Mouse (Mus musculus): ENCODE measurements around the gene Terf2ip. TPM values are rescaled to one million over a fixed set of nuclear protein-coding genes. Genes with fewer than 3 reads are reported as not detected.

Terf2ip gene
- polyA plus RNA-seq, 1 experiment from 2014 or later: 24.7 TPM

GRCm38 (mm10) chr8:111992013-111992702, 19.0 kb upstream of the Terf2ip start, which contains the start of gene Adat1:
Adat1 (minus strand) TSS chr8:111992302.
- H3K27ac ChIP-seq (ENCODE audit: low read length): no peak within 1 kb of the TSS

GRCm38 (mm10) chr8:111992703-111993039, 18.5 kb upstream of the Terf2ip start:
- whole genome bisulfite sequencing: 68% methylated on average over 3 of the region's 3 CpGs
- no peak overlapping the region for H3K9ac ChIP-seq (replicated peaks; ENCODE audit: low read depth, low read length)
- no peak overlapping the region for H3K27ac ChIP-seq (ENCODE audit: low read length)
- H3K4me1 ChIP-seq (ENCODE audit: control insufficient read depth, insufficient read depth, low read length): no peaks in the 10 kb centered on the region; the same call in 1 of the 2 replicates
- peak overlapping the region; percentile 84; the same call in 1 of the 2 replicates for H3K4me3 ChIP-seq (ENCODE audit: low read depth, low read length)
- H3K9me3 ChIP-seq (ENCODE audit: control insufficient read depth, low read depth, low read length): no peaks in the 10 kb centered on the region
- no peaks in the 10 kb centered on the region for H3K27me3 ChIP-seq (ENCODE audit: control insufficient read depth, insufficient read depth, low read length)
- 0 out of 2 replicates have a peak overlapping the region, but pooled peaks have one; percentile 66 for H3K4me2 ChIP-seq (replicated peaks; ENCODE audit: low read depth, low read length)
- ATAC-seq (ENCODE audit: insufficient number of reproducible peaks, insufficient read depth, low FRiP score, low read depth): no peak
- H3K36me3 ChIP-seq (ENCODE audit: control insufficient read depth, insufficient read depth, low read length): peaks cover 50% of the 10 kb centered on the region

More at GRCm38 (mm10) chr8:111992013-111992702, 19.0 kb upstream of the Terf2ip start, which contains the start of gene Adat1:
- ATAC-seq (ENCODE audit: insufficient number of reproducible peaks, insufficient read depth, low FRiP score, low read depth): peak; percentile 93
- Histone ChIP-seq H3K36me3 (ENCODE audit: control insufficient read depth, insufficient read depth, low read length) (peaks cover 46% of the 10 kb centered on the region), H3K4me3 (ENCODE audit: low read depth, low read length) (peak within 1 kb of the TSS; percentile 84), H3K9ac (replicated peaks; ENCODE audit: low read depth, low read length) (peak within 1 kb of the TSS; percentile 63), H3K4me1 (ENCODE audit: control insufficient read depth, insufficient read depth, low read length) (no peaks in the 10 kb centered on the region; the same call in 1 of the 2 replicates), H3K27me3 (ENCODE audit: control insufficient read depth, insufficient read depth, low read length) (no peaks in the 10 kb centered on the region), H3K4me2 (replicated peaks; ENCODE audit: low read depth, low read length) (peak within 1 kb of the TSS; percentile 66), H3K9me3 (ENCODE audit: control insufficient read depth, low read depth, low read length) (no peaks in the 10 kb centered on the region)
- 4% methylated on average over 32 of the region's 33 CpGs for WGBS

- peaks cover 66% of the 10 kb centered on the region for H3K36me3 ChIP-seq (ENCODE audit: control insufficient read depth, insufficient read depth, low read length)
- no peak overlapping the region for H3K27ac ChIP-seq (ENCODE audit: low read length)
- H3K4me3 ChIP-seq (ENCODE audit: low read depth, low read length): no peak overlapping the region
- no peaks in the 10 kb centered on the region for H3K27me3 ChIP-seq (ENCODE audit: control insufficient read depth, insufficient read depth, low read length)
- no peak for ATAC-seq (ENCODE audit: insufficient number of reproducible peaks, insufficient read depth, low FRiP score, low read depth)
- H3K9me3 ChIP-seq (ENCODE audit: control insufficient read depth, low read depth, low read length): no peaks in the 10 kb centered on the region
- H3K4me2 ChIP-seq (replicated peaks; ENCODE audit: low read depth, low read length): no peak overlapping the region
- no peak overlapping the region for H3K9ac ChIP-seq (replicated peaks; ENCODE audit: low read depth, low read length)
- H3K4me1 ChIP-seq (ENCODE audit: control insufficient read depth, insufficient read depth, low read length): no peaks in the 10 kb centered on the region
Observed at GRCm38 (mm10) chr8:112004754-112005153, 6.4 kb upstream of the Terf2ip start.

- Histone ChIP-seq H3K9me3 (ENCODE audit: control insufficient read depth, low read depth, low read length) (no peaks in the 10 kb centered on the region), H3K4me3 (ENCODE audit: low read depth, low read length) (no peak overlapping the region), H3K4me2 (replicated peaks; ENCODE audit: low read depth, low read length) (no peak overlapping the region), H3K27me3 (ENCODE audit: control insufficient read depth, insufficient read depth, low read length) (no peaks in the 10 kb centered on the region), H3K27ac (ENCODE audit: low read length) (no peak overlapping the region), H3K36me3 (ENCODE audit: control insufficient read depth, insufficient read depth, low read length) (peaks cover 57% of the 10 kb centered on the region), H3K4me1 (ENCODE audit: control insufficient read depth, insufficient read depth, low read length) (peaks cover 6% of the 10 kb centered on the region), H3K9ac (replicated peaks; ENCODE audit: low read depth, low read length) (no peak overlapping the region)
- WGBS: 92% methylated on average over 6 of the region's 6 CpGs
- no peak for ATAC-seq (ENCODE audit: insufficient number of reproducible peaks, insufficient read depth, low FRiP score, low read depth)
Observed at GRCm38 (mm10) chr8:112005601-112006000, 5.6 kb upstream of the Terf2ip start.

GRCm38 (mm10) chr8:112007669-112008068, 3.5 kb upstream of the Terf2ip start:
- 84% methylated on average over 2 of the region's 2 CpGs for WGBS
- H3K4me3 ChIP-seq (ENCODE audit: low read depth, low read length): no peak overlapping the region
- no peak overlapping the region for H3K27ac ChIP-seq (ENCODE audit: low read length)
- H3K36me3 ChIP-seq (ENCODE audit: control insufficient read depth, insufficient read depth, low read length): peaks cover 37% of the 10 kb centered on the region
- no peak overlapping the region for H3K4me2 ChIP-seq (replicated peaks; ENCODE audit: low read depth, low read length)
- no peak for ATAC-seq (ENCODE audit: insufficient number of reproducible peaks, insufficient read depth, low FRiP score, low read depth)
- H3K9ac ChIP-seq (replicated peaks; ENCODE audit: low read depth, low read length): no peak overlapping the region
- peaks cover 10% of the 10 kb centered on the region for H3K4me1 ChIP-seq (ENCODE audit: control insufficient read depth, insufficient read depth, low read length)
- H3K27me3 ChIP-seq (ENCODE audit: control insufficient read depth, insufficient read depth, low read length): no peaks in the 10 kb centered on the region
- no peaks in the 10 kb centered on the region for H3K9me3 ChIP-seq (ENCODE audit: control insufficient read depth, low read depth, low read length)

GRCm38 (mm10) chr8:112009558-112009957, 1.6 kb upstream of the Terf2ip start:
- Histone ChIP-seq H3K9me3 (ENCODE audit: control insufficient read depth, low read depth, low read length) (no peaks in the 10 kb centered on the region), H3K36me3 (ENCODE audit: control insufficient read depth, insufficient read depth, low read length) (peaks cover 22% of the 10 kb centered on the region), H3K4me1 (ENCODE audit: control insufficient read depth, insufficient read depth, low read length) (peaks cover 16% of the 10 kb centered on the region), H3K27ac (ENCODE audit: low read length) (no peak overlapping the region), H3K4me3 (ENCODE audit: low read depth, low read length) (no peak overlapping the region), H3K9ac (replicated peaks; ENCODE audit: low read depth, low read length) (no peak overlapping the region), H3K27me3 (ENCODE audit: control insufficient read depth, insufficient read depth, low read length) (no peaks in the 10 kb centered on the region), H3K4me2 (replicated peaks; ENCODE audit: low read depth, low read length) (no peak overlapping the region)
- 92% methylated on average over 7 of the region's 7 CpGs for WGBS
- no peak for ATAC-seq (ENCODE audit: insufficient number of reproducible peaks, insufficient read depth, low FRiP score, low read depth)

GRCm38 (mm10) chr8:112011816-112012242, 631 bp downstream of the Terf2ip start:
- H3K4me3 ChIP-seq (ENCODE audit: low read depth, low read length): peak overlapping the region; percentile 94
- H3K27me3 ChIP-seq (ENCODE audit: control insufficient read depth, insufficient read depth, low read length): no peaks in the 10 kb centered on the region
- under 1% methylated on average over 40 of the region's 40 CpGs for WGBS
- peak; percentile 25 for ATAC-seq (ENCODE audit: insufficient number of reproducible peaks, insufficient read depth, low FRiP score, low read depth)
- peak overlapping the region; percentile 72 for H3K9ac ChIP-seq (replicated peaks; ENCODE audit: low read depth, low read length)
- H3K4me1 ChIP-seq (ENCODE audit: control insufficient read depth, insufficient read depth, low read length): peaks cover 16% of the 10 kb centered on the region
- peak overlapping the region; percentile 83 for H3K4me2 ChIP-seq (replicated peaks; ENCODE audit: low read depth, low read length)
- H3K9me3 ChIP-seq (ENCODE audit: control insufficient read depth, low read depth, low read length): no peaks in the 10 kb centered on the region
- H3K36me3 ChIP-seq (ENCODE audit: control insufficient read depth, insufficient read depth, low read length): peaks cover 13% of the 10 kb centered on the region; the same call in 1 of the 2 replicates
- H3K27ac ChIP-seq (ENCODE audit: low read length): peak overlapping the region; percentile 76

GRCm38 (mm10) chr8:112014936-112015335, 3.7 kb downstream of the Terf2ip start, which contains the start of gene Gm6793:
Gm6793 (minus strand) TSS chr8:112015036.
- ATAC-seq (ENCODE audit: insufficient number of reproducible peaks, insufficient read depth, low FRiP score, low read depth): no peak
- H3K4me2 ChIP-seq (replicated peaks; ENCODE audit: low read depth, low read length): no peak within 1 kb of the TSS
- H3K4me1 ChIP-seq (ENCODE audit: control insufficient read depth, insufficient read depth, low read length): peaks cover 16% of the 10 kb centered on the region
- no peak within 1 kb of the TSS for H3K27ac ChIP-seq (ENCODE audit: low read length)
- no peaks in the 10 kb centered on the region for H3K9me3 ChIP-seq (ENCODE audit: control insufficient read depth, low read depth, low read length)
- H3K4me3 ChIP-seq (ENCODE audit: low read depth, low read length): no peak within 1 kb of the TSS
- WGBS: 96% methylated on average over 11 of the region's 11 CpGs
- peaks cover 24% of the 10 kb centered on the region for H3K36me3 ChIP-seq (ENCODE audit: control insufficient read depth, insufficient read depth, low read length)
- no peak within 1 kb of the TSS for H3K9ac ChIP-seq (replicated peaks; ENCODE audit: low read depth, low read length)
- no peaks in the 10 kb centered on the region for H3K27me3 ChIP-seq (ENCODE audit: control insufficient read depth, insufficient read depth, low read length)

Data from stomach, embryonic 14.5 days (tissue).